In the genomic region with DNA sequence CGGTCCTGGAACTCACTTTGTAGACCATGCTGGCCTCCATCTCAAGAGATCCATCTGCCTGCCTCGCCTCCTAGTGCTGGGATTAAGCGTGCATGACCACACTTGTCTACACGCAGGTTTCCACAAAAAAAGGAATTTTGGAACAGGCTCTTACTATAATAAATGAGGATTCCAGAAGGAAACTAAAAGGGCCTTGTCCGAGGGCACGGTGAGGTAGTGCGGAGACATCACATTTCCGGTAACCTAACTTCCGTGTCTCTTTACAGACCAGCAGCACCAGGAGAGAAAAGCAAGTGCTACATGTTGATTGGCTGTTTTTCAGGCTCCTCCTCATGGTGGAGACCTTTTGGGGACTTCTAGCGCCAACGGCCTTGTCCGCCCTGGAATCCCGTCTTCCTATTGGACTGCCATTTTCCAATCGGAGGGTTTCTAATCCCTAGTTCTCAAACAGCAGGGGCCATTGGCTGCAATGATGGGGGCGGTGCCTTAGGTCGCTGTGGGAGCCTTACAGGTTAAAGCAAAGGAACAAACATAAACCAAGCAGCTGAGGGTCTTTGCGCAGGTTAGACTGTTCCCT, we compare ENCODE assay signal across 8 mouse cellular contexts. TPM values are rescaled to one million over a fixed set of nuclear protein-coding genes. Genes with fewer than 3 reads are reported as not detected.
DNase-seq lines count a peak whose midpoint lies in the region; ATAC-seq and TF ChIP-seq lines count a peak whose summit lies in the region.

A gene (plus strand): TSS at position 446 of the 577 bp plus-strand sequence.

- H3K4me1 ChIP-seq in ES-E14 (ENCODE audit: control insufficient read depth in 2 of 2, insufficient read depth in 2 of 2, low read length in 2 of 2, poor library complexity in 1 of 2), result peaks cover 2 to 6% of the 10 kb centered on the region in 2 experiments; a peak in 3 of 4 replicates
- peaks cover 17% of the 10 kb centered on the region for H3K4me1 ChIP-seq in forebrain, embryonic 14.5 days (ENCODE audit: control insufficient read depth, insufficient read depth, low read length)
- H3K4me1 ChIP-seq in neural tube, embryonic 15.5 days, result peaks cover 33% of the 10 kb centered on the region

- peak within 1 kb of the TSS; percentile 61 for H3K27ac ChIP-seq in ES-E14 (ENCODE audit: insufficient read depth, low read depth, low read length, poor library complexity, severe bottlenecking)
- peak within 1 kb of the TSS; percentile 75 for H3K27ac ChIP-seq in forebrain, embryonic 14.5 days (ENCODE audit: low read depth, low read length)
- H3K27ac ChIP-seq in neural tube, embryonic 15.5 days (replicated peaks), result peak within 1 kb of the TSS; percentile 86

- intact Hi-C loops in heart, postnatal 14 days (cut with DNase I), result no loop called here

- H3K9me3 ChIP-seq in ES-E14 (ENCODE audit: control insufficient read depth, insufficient read depth, low read depth, low read length), result no peaks in the 10 kb centered on the region
- H3K9me3 ChIP-seq in forebrain, embryonic 14.5 days (replicated peaks; ENCODE audit: control insufficient read depth, low read length), result no peaks in the 10 kb centered on the region
- no peaks in the 10 kb centered on the region for H3K9me3 ChIP-seq in neural tube, embryonic 15.5 days (replicated peaks)

- ATAC-seq in forebrain, embryonic 14.5 days, result peak; percentile 99
- ATAC-seq in neural tube, embryonic 15.5 days (ENCODE audit: low FRiP score), result peak; percentile 97

- H3K36me3 ChIP-seq in ES-E14 (ENCODE audit: control insufficient read depth, insufficient read depth, low read length, poor library complexity, severe bottlenecking), result peaks cover 5% of the 10 kb centered on the region
- peaks cover 15% of the 10 kb centered on the region for H3K36me3 ChIP-seq in forebrain, embryonic 14.5 days (ENCODE audit: control insufficient read depth, insufficient read depth, low read length)
- peaks cover 22% of the 10 kb centered on the region for H3K36me3 ChIP-seq in neural tube, embryonic 15.5 days

- H3K4me3 ChIP-seq in ES-E14 (ENCODE audit: insufficient read depth in 1 of 2, low read depth in 1 of 2, low read length in 2 of 2, poor library complexity in 1 of 2, severe bottlenecking in 1 of 2), result peak within 1 kb of the TSS; percentile 84 to 96
- peak within 1 kb of the TSS; percentile 55 for H3K4me3 ChIP-seq in forebrain, embryonic 14.5 days (ENCODE audit: low read depth, low read length)
- H3K4me3 ChIP-seq in neural tube, embryonic 15.5 days (replicated peaks), result peak within 1 kb of the TSS; percentile 74

- H3K4me2 ChIP-seq in forebrain, embryonic 14.5 days (ENCODE audit: low read length), result peak within 1 kb of the TSS; percentile 93
- H3K4me2 ChIP-seq in neural tube, embryonic 15.5 days, result peak within 1 kb of the TSS; percentile 94

- H3K9ac ChIP-seq in ES-E14 (ENCODE audit: insufficient read depth, low read depth, low read length, poor library complexity, severe bottlenecking), result peak within 1 kb of the TSS; percentile 94
- H3K9ac ChIP-seq in forebrain, embryonic 14.5 days (ENCODE audit: low read length), result peak within 1 kb of the TSS; percentile 72
- H3K9ac ChIP-seq in neural tube, embryonic 15.5 days (replicated peaks), result peak within 1 kb of the TSS; percentile 95

- in situ Hi-C loops in ES-E14 (cut with MboI; ENCODE audit: low sequenced_read_pairs in 2 of 2, unreplicated experiment in 2 of 2), result no loop called here

- peak; percentile 97 for DNase-seq in ES-E14 (ENCODE audit: low read depth, low spot score)
- peak; percentile 90 for DNase-seq in cerebellum, adult 11 months
- peak; percentile 99 for DNase-seq in forebrain, embryonic 14.5 days (ENCODE audit: low spot score)
- DNase-seq in heart, postnatal 14 days, result peak; percentile 87 to 92
- peak; percentile 95 for DNase-seq in layer of hippocampus, adult 11-12 months (ENCODE audit: low spot score)
- peak; percentile 95 to 97 for DNase-seq in lung, adult 18-20 months
- peak; percentile 95 for DNase-seq in testis, postnatal 14 days (ENCODE audit: low spot score)

- H3K27me3 ChIP-seq in forebrain, embryonic 14.5 days (replicated peaks; ENCODE audit: control insufficient read depth, insufficient read depth, low read length), result no peaks in the 10 kb centered on the region
- no peaks in the 10 kb centered on the region for H3K27me3 ChIP-seq in neural tube, embryonic 15.5 days (replicated peaks)

- WGBS in forebrain, embryonic 14.5 days, result under 1% methylated on average over 17 of the region's 17 CpGs
- WGBS in neural tube, embryonic 15.5 days, result 0% methylated on average over 17 of the region's 17 CpGs

TF ChIP-seq in ES-E14, 5 proteins besides CTCF, POLR2A, EP300 and RAD21:
- TF ChIP-seq MAFK (IDR thresholded peaks at IDR 0.05; ENCODE audit: insufficient read depth, low read depth, low read length) (no peak), CHD2 (IDR thresholded peaks at IDR 0.05; ENCODE audit: low read depth, low read length) (peak; percentile 76)

RNA-seq across cellular contexts. Expression of the gene that starts here (rescaled TPM):
- total RNA-seq in ES-E14 (2012; rRNA removed), result 32.1 and 46.1 TPM in 2 replicates
- 59.5 and 62.2 TPM in 2 replicates for polyA plus RNA-seq in forebrain, embryonic 14.5 days (2014; fragmentation: Nextera tagmentation; extraction: Ambion mirVana)
- 10 to 100 TPM; 19.2 to 20.2 TPM for total RNA-seq in heart, postnatal 14 days (2021)
- polyA plus RNA-seq in neural tube, embryonic 15.5 days (2015; fragmentation: Nextera tagmentation; extraction: Ambion mirVana), result 57.4 and 60.6 TPM in 2 replicates

Comparison
In these comparisons a context has a peak if more than half of its experiments do, and no peak if none do; other contexts are left out.
1. Peak in every context shown above with its lines: DNase-seq, ATAC-seq, H3K4me3 ChIP-seq and H3K27ac ChIP-seq.